Mouse (Mus musculus): ENCODE results near the gene Ccdc141. TPM values are rescaled to one million over a fixed set of nuclear protein-coding genes. Genes with fewer than 3 reads are reported as not detected.

The Ccdc141 gene
- polyA plus RNA-seq, 1 experiment: 0.40 TPM

DNA sequence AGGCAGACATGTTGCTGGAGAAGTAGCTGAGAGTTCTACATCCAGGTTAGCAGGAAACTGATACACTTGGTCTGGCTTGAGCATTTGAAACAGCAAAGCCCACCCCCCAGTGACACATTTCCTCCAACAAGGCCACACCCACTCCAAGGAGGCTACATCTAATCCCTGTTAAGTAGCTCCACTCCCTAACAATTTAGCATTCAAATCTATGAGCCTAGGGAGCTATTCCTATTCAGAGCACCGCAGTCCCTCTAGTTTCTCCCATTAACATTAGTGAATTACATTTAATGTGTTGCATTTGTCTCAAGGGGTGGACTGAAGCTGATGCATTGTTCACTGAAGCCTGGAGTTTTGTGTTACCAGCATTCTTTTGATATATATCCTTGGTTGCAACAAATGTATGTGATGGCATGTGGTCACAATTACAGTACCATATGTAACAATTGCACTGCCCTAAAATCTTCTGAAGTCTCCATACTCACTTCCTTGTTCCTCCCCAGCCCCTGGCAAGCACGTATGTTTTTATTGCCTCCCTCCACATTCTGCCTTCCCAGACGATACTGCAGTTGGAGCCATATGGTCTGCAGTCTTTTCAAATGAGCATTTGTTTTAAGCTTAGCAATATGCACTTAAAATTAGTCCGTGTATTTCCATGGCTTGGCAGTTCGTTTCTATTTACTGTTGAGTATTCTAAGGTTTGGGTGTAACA lies 177.8 kb downstream of the Ccdc141 start:
- WGBS: 40% methylated on average over 5 of the region's 5 CpGs

DNA sequence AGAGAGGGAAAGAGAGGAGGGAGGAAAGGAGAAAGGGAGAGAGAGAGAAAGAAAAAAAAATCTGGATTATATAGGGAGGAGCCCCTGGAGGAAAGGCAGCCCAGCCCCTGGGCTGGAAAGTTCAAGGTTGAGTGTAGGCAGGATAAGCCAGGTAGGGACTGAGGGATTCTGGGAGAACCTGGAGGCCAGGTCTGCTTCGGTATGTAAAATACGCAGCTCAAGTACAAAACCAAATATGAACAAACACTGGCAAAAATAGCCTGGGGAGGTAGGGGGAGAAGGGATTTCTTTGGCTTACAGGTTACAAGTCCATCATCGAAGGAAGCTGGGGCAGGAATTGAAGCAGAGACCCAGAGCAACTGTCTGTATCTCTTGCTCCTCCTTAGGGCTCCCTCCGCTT lies 183.1 kb downstream of the Ccdc141 start:
- no peak for DNase-seq (ENCODE audit: low read depth, low spot score)
- WGBS: 59% methylated on average over 4 of the region's 4 CpGs

More for the DNA sequence above, 177.8 kb downstream of the Ccdc141 start:
- DNase-seq (ENCODE audit: low read depth, low spot score): no peak

DNA sequence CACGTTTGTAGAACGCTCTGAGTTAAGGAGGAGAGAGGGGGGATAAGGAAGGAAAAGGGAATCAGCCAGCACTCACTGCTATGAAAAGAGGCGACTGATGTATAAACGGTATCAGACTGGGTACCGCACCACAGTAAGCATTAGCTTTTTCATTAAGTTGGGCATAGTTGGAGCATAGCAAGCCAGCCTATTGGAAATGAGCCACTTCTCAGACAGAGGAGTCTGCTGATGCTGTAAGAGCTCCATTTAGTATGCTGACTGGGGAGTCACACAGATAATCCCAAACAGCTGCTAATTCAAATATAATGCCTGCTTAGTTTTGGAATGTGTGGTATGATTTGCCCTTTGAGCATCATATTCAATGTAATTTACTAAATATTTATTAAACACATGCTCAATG lies 186.1 kb downstream of the Ccdc141 start:
- DNase-seq (ENCODE audit: low read depth, low spot score): no peak
- 81% methylated on average over 5 of the region's 5 CpGs for WGBS

DNA sequence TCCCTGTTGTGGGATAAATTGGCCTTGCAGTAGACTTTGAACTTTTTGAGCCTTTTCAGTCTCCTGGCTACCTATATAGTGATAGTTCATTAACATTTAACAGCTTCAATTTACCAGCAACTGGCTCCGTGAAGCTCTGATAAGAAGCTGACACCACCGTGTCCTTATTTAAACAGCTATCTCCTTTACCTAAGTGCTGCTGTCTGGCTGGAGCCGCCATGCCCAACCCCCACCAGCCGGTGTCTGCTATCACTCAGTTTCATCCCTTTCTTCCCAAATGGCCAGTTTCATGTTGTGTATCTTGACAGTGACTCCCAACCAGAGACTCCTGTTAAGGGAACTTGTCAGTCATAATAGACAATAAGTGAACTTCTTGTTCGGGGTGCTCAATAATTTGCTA lies 186.8 kb downstream of the Ccdc141 start:
- no peak for DNase-seq (ENCODE audit: low read depth, low spot score)
- 31% methylated on average over 5 of the region's 5 CpGs for WGBS

DNA sequence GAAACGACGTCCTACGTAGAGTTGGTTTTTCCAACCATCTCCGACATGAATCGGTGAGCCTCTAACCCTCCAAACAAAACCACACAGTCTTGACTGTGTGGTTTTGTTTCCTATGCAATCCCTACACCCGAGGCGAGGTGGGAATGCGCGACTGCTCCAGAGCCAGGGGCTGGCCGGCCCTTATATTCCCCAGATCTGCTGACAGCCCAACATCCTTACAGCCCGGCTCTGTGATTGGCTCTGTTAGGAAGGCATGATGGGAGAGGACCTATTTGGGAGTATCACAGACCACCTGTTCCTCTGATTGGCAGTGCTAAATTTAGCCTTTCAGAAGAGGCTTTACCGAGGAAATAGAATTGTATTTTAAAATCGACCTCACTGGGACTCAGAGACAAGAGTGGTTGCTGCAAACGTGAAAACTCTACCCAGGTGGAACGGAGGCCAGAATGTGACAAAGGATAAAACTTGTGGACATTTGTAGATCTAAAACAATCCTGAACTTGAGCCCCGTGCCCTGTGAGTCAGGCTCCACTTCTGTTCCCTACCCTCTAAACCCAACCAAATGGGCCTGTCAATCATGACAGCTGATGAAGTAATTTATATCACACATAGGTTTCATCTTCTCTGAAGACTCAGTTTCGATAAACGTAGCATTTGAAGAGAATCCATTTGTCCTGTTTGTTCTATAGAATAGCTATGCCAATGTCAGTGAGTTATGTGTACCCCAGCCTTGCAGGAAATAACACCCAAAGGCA lies 187.9 kb downstream of the Ccdc141 start, which contains the start of gene Ttn:
Gene Ttn, minus strand, starts transcription at position 157 of the 755 bp plus-strand sequence.
- WGBS: 84% methylated on average over 18 of the region's 18 CpGs
- no peak for DNase-seq (ENCODE audit: low read depth, low spot score)

DNA sequence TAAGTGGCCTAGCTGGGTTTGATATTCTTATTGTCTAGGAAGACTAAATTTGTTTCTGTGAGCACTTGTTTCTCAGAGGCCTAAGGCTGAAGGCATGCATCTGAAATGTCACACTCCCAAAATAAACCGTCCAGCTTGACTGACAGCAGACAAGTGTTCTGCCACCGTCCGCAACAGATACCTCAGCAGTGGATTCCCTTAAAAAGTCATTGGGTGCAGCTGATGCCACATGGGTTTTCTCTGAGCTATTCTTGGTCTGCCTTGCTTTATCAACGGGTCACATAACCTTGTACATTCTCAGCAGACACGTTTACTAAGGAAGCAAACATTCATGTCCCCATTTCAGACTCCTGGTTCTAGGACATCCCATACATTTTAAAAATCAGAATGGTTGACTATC lies 188.7 kb downstream of the Ccdc141 start:
- 78% methylated on average over 5 of the region's 5 CpGs for WGBS
- DNase-seq (ENCODE audit: low read depth, low spot score): no peak

DNA sequence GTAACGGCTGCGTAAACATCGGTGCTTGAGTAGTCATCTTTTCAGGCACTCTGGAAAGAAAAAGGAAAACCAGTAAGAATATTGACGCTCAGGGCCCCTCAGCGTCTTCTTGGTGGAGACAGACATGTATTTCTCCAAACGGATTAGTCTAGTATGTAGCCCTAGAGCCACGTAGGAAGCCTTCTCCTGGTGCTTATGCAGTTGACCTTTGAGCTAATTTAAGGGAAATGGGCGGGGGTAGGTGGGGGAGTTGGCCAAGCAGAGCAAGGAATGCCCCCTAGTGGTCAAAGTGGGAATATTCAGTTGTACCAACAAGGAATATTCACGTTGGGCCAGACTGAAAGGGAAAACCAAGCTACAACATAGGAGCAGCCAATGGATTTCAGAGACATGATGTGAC lies 190.3 kb downstream of the Ccdc141 start:
- WGBS: 45% methylated on average over 9 of the region's 9 CpGs
- no peak for DNase-seq (ENCODE audit: low read depth, low spot score)

DNA sequence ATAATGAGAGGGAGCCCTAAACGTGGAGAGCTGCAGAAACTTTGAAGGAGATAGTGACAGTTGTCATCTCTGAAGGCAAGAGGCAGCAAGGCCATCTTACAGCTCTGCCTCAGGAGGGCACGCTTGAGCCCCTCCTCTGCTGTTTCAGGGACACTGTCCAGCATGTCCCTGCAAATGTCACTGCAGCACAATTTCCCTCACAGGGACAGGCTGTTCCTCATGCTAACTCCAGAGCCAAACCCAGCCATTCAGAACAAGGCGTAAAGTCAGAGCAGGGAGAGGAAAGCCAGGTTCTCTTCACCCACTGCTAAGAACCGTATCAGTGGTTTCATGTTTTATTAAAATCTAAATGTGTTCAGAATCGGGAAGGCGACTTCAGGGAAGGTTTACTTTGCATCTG lies 192.8 kb downstream of the Ccdc141 start:
- WGBS: 72% methylated on average over 6 of the region's 6 CpGs
- no peak for DNase-seq (ENCODE audit: low read depth, low spot score)

DNA sequence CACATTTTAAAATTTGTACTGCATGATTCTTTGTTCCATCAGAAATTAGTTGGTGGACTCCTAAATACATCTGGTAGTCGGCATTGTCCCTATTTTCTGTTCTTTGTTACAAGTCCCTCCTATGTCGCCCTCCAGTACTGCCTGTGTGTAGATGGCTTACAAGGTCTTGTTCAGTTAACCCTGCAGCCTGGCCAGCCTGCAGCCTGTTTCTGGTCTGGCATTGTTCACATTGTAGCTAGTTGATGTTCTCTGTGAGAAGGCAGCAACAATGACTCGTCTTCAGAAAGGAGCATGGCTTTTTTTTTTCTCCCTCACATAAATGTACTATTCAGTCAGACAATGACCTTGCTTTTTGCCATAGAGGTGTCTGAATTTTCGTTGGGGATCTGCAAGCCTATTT lies 198.4 kb downstream of the Ccdc141 start:
- WGBS: 52% methylated on average over 4 of the region's 4 CpGs
- no peak for DNase-seq (ENCODE audit: low read depth, low spot score)

DNA sequence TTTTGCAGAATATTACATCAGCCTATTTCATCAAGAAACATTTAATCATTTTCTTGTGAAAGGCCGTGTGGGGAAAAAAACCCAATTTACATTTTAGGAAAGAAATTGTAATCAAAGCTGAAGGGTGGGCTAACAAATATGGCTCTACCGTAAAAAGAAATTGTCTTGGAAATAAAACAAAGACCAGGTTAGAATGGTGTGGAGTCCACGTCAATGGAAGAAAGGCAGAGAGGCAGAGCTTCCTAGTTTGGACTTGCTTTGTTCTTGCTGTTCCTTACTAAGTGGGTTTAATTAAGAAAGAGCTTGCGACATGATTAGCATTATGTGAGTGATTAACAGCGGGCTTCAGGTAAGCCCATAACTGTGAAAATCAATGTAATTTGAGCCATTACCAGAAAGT lies 199.4 kb downstream of the Ccdc141 start:
- WGBS: 60% methylated on average over 5 of the region's 5 CpGs
- no peak for DNase-seq (ENCODE audit: low read depth, low spot score)

DNA sequence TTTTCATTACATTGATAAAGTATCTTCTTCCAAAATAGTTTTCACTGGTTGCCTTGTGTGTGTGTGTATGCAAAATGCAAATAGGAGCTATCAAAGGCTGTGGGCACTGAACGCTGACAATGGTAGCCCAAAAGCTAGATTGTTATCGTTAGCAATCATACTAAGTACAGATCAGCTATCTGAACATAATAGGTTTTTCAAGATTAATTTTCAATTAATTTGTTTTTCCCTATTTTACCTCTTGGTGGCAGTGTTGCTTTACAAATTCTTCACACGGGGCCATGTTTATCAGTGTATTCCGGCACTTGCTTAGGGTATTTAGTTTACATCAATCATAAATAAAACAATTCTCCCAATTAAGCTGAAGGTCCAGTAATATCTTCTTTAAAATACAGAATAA lies 199.8 kb downstream of the Ccdc141 start:
- no peak for DNase-seq (ENCODE audit: low read depth, low spot score)
- WGBS: 20% methylated on average over 4 of the region's 4 CpGs

DNA sequence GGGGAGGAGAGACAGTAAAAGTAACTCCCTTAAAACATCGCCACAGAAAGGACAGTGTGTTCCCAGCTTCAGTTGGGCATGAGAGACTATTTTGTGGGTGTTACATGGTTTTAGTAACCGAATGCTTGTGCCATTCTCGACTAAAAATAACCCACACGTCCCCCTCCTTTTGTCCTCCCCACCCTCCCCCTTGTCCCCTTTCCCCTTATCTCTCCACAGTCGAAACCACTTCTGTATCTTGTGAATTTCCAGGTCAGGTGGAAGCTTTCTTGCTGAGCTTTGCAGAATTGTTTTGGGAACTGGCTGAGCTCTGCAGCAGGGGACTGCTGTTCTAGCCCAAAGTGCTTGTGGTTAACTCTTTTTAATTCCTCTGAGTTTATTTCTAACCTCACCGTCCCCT lies 200.2 kb downstream of the Ccdc141 start:
- 55% methylated on average over 6 of the region's 6 CpGs for WGBS
- no peak for DNase-seq (ENCODE audit: low read depth, low spot score)

DNA sequence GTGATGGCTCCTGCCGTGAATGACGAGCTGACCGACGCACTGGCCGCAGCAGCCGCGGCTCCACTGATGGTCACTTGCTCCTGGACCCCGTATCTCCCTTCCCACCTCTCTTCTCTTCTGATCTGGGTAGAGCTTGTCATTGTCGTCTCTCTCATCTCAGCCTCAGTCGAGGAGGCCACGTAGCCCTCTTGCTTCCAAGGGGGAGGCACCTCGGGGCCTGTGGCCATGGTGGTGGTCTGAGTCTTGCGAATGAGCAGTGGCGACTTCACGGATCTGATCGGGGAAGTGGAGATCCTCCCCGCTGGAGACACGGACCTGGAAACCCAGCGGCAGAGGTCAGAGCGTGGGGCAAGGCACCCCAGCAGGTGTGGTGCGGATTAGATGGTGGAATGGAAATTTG lies 200.8 kb downstream of the Ccdc141 start:
- 80% methylated on average over 21 of the region's 21 CpGs for WGBS
- DNase-seq (ENCODE audit: low read depth, low spot score): no peak

DNA sequence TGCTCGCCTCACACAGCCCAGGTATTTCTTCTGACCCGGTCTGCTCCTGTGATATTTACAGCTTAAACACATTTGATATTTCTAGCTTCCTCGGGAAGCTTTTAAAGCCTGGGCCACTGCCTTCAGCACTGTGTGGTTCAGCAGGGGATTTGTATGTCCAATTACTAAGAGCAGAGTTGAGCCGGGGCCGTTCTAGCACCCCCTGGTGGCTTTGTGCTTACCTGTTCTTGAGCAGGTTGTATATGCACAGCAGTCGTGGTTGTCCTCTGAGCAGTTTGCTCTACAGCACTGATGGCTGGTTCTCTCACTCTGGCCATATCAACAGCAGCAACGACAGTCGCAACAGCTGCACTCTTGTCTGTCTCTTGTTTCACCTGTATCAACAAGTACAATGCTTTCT lies 201.5 kb downstream of the Ccdc141 start:
- 16% methylated on average over 8 of the region's 8 CpGs for WGBS
- DNase-seq (ENCODE audit: low read depth, low spot score): peak; percentile 29

DNA sequence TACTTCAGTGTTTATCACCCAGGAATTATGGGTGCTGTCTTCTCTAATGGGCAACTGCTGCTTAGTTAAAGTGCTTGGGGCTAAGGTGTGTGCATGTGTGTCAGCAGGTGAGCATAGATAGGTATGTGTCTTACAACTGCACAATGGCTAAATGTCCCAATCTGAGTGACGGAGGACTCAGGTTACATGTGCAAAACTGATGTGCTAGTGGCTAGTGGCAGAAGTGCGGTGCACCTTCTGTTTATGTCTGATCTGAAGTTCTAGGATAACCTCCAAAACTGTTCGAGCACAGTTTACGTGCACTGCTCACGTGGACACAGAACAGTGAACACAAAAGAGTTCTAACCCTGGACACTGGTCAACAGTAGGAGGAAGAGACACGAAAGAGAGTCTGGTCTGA lies 203.9 kb downstream of the Ccdc141 start:
- no peak for DNase-seq (ENCODE audit: low read depth, low spot score)
- WGBS: 78% methylated on average over 6 of the region's 6 CpGs

DNA sequence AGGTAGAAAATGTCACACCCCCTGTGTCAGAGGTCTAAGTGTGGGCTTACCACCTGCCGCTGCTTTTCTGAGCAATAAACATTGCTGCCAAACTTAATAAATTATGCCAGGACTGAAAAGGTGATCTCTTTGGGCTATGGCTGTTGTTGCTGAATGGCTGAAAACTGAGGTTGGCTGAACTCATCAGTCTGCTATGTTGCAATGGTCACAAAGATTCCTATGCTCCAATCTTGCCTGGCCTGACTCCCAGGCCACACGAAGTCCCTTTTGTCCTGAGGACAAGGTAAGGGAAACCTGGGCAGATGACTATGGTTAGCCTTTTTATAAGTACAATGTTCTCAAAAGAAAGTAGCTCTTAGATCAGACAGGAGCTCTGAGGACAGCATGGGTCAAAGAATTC lies 204.4 kb downstream of the Ccdc141 start:
- 52% methylated on average over 2 of the region's 2 CpGs for WGBS
- DNase-seq (ENCODE audit: low read depth, low spot score): no peak

DNA sequence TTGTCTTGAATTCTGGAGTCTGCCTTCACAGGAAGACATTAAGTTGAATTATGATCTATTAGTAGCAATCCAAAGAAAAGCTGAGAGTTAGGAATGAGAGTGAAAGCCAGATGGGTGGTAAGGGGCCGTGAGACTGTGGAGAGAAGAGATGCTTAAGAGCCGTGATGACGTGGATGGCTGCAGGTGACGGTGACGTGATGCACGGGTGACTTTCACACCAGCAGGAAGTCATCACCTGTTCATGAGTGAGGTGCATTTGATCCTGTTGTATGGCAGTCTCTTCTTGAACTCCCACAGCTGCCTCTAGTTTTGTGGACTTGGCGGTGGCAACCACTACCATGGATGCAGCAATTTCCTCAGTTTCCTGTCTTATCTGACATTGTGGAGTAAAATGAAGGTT lies 204.9 kb downstream of the Ccdc141 start:
- WGBS: 86% methylated on average over 7 of the region's 7 CpGs
- no peak for DNase-seq (ENCODE audit: low read depth, low spot score)

DNA sequence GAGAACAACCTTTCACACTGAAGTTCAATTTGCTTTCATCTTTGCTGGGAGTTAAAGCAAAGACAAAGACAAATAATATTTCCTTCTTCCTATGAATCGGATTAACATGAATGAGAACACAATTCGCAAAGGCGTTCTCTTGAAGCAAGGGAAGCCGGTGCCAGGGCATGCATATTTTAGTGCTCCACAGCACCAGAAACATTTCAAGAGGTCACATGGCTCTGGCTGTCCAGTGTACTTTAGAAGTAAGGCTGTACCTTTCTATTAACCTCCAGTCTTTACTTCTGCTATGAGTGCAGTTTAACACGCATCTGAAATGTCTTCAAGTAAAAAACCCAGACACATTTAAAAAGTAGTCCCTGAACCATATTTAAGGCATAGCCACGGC lies 208.4 kb downstream of the Ccdc141 start:
- WGBS: 79% methylated on average over 6 of the region's 6 CpGs

DNA sequence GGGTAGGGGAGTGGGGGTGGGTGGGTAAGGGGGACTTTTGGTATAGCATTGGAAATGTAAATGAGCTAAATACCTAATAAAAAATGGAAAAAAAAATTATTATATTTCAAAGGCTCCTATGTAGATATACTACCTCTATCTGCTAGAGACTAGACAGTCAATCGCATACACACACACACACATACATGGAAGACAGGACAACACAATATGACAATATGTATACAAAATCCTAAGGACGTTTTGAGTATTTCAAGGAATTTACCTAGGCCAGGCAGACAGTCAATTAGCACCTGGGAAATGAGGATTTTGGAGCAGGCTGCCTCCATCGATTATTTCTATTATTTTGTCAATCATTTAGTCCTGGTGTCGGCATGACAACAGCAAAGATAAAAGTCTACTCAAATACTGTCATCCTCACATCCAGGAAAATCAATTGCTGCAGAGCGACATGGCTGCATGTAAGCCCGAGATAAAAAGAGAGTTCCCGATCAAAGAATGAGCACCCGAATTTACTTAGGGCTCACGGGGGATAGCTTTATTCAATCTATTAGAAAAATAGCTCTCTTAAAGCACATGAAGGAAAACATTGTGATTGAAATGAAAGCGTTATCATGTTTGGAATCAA lies 208.9 kb downstream of the Ccdc141 start:
- WGBS: 89% methylated on average over 10 of the region's 10 CpGs
- no peak for DNase-seq (ENCODE audit: low read depth, low spot score)

More for the DNA sequence above, 208.4 kb downstream of the Ccdc141 start:
- no peak for DNase-seq (ENCODE audit: low read depth, low spot score)

Data from large intestine, adult 2 months (tissue).